Mouse (Mus musculus) midbrain, embryonic 14.5 days (tissue): ENCODE measurements around the gene Hist2h3c1. TPM values are rescaled to one million over a fixed set of nuclear protein-coding genes. Genes with fewer than 3 reads are reported as not detected.
"Not testable (repeated sequence)": the region's sequence is repeated elsewhere in the genome, so short reads cannot be mapped to it uniquely, and the experiment has no call there.

ENCODE experiments used
- ATAC-seq: fragments of 200-750 bp; cut with Nextera tagmentation; 2 replicates; pipeline ENCODE4 v1.8.0; 2017; ENCODE audit warnings: moderate number of reproducible peaks, moderate library complexity; ENCODE audit not compliant: low FRiP score, low TSS enrichment
- DNase-seq: peaks from one replicate; pipeline ENCODE4 v3.0.0-alpha.2; 2015
- H3K27ac ChIP-seq: fragments of 300-500 bp; sonication (generic); replicated peaks from 2 replicates; pipeline ENCODE4 v1.5.1; 2014; ENCODE audit warnings: mild to moderate bottlenecking, low read depth, low read length, moderate library complexity
- H3K27me3 ChIP-seq: fragments of 300-500 bp; sonication (generic); 2 replicates; pipeline ENCODE4 v1.6.1; 2014; ENCODE audit warnings: low read length, control low read depth, mixed read lengths; ENCODE audit not compliant: control insufficient read depth, insufficient read depth
- H3K36me3 ChIP-seq: fragments of 300-500 bp; sonication (generic); 2 replicates; pipeline ENCODE4 v1.6.1; 2014; ENCODE audit warnings: low read length, control low read depth; ENCODE audit not compliant: control insufficient read depth, insufficient read depth
- H3K4me1 ChIP-seq: fragments of 300-500 bp; sonication (generic); 2 replicates; pipeline ENCODE4 v1.6.1; 2014; ENCODE audit warnings: mild to moderate bottlenecking, antibody characterized with exemption, low read length, control low read depth; ENCODE audit not compliant: control insufficient read depth, insufficient read depth
- H3K4me2 ChIP-seq: fragments of 300-500 bp; sonication (generic); 2 replicates; pipeline ENCODE4 v1.6.1; 2014; ENCODE audit warnings: mild to moderate bottlenecking, low read length, moderate library complexity
- H3K4me3 ChIP-seq: fragments of 300-500 bp; sonication (generic); replicated peaks from 2 replicates; pipeline ENCODE4 v1.5.1; 2014; ENCODE audit warnings: low read depth, low read length
- H3K9ac ChIP-seq: fragments of 300-500 bp; sonication (generic); replicated peaks from 2 replicates; pipeline ENCODE4 v1.6.1; 2014; ENCODE audit warnings: mild to moderate bottlenecking, low read length, moderate library complexity
- H3K9me3 ChIP-seq: fragments of 300-500 bp; sonication (generic); 2 replicates; pipeline ENCODE4 v1.6.1; 2016; ENCODE audit warnings: low read length, control low read depth, mixed read lengths; ENCODE audit not compliant: control insufficient read depth
- WGBS: fragments of 180-500 bp; shearing (Covaris S2); extraction: QIAGEN DNeasy Blood & Tissue Kit; methylation state at CpG from one replicate; pipeline ENCODE4 v1.1.7; 2014; 5-methylcytosine and 5-hydroxymethylcytosine counted together
- polyA plus RNA-seq: library from polyadenylated mRNA; unstranded; fragments of >200 nt; fragmentation: Nextera tagmentation; extraction: Ambion mirVana; gene quantifications from 2 replicates; pipeline ENCODE4 v1.2.1, GENCODE M21; 2014

Gene Hist2h3c1
- 1.0 TPM in 1 of 2 replicates, not detected in the other for polyA plus RNA-seq

DNA sequence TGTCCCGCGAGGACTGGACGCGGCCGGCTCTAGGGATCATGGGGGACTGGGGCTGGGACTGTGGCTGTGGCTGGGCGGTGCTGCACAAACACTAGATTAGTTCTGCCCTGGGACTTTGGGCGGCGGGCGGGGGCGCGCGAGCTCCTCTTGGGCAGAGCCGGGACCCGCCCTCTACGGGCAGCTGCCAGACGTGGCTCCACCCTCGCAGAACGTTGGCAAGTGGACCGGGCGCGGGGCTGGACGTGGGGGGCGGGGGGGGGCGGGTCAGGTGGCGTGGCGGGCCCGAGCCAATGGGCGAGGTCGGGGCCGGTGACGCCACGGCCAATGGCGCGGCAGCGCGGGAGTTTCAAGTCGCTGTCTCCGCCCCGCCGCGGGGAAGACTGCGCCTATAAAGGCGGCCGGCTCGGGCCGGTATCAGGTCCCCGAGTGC, at the start of gene Hist2h3c1:
Gene Hist2h3c1, plus strand, starts transcription at position 259 of the 430 bp plus-strand sequence.
- Histone ChIP-seq H3K9ac (peak within 1 kb of the TSS; percentile 43; the same call in 1 of the 2 replicates), H3K4me3 (peak within 1 kb of the TSS; percentile 26), H3K27ac (0 out of 2 replicates have a peak within 1 kb of the TSS, but pooled peaks have one; percentile 49), H3K4me2 (peak within 1 kb of the TSS; percentile 49), H3K4me1 (0 out of 2 replicates have a peak, but pooled peaks cover 19% of the 10 kb centered on the region)
- H3K36me3 ChIP-seq, H3K9me3 ChIP-seq, H3K27me3 ChIP-seq, DNase-seq: not testable (repeated sequence)
- peak; percentile 93 for ATAC-seq
- WGBS = 0% methylated on average over 14 of the region's 47 CpGs

GRCm38 (mm10) chr3:96197129-96197749, 49.2 kb upstream of the Hist2h3c1 start:
- Histone ChIP-seq H3K27ac (peak overlapping the region; percentile 98), H3K27me3 (no peaks in the 10 kb centered on the region), H3K9me3 (no peaks in the 10 kb centered on the region), H3K9ac (peak overlapping the region; percentile 91), H3K36me3 (peaks cover 29% of the 10 kb centered on the region), H3K4me2 (peak overlapping the region; percentile 98), H3K4me3 (peak overlapping the region; percentile 60), H3K4me1 (peaks cover 15% of the 10 kb centered on the region)
- peak; percentile 94 for ATAC-seq
- WGBS = under 1% methylated on average over 50 of the region's 50 CpGs
- DNase-seq = peak; percentile 96

GRCm38 (mm10) chr3:96198181-96198580, 48.3 kb upstream of the Hist2h3c1 start:
- WGBS = 2% methylated on average over 6 of the region's 6 CpGs
- H3K9me3 ChIP-seq = no peaks in the 10 kb centered on the region
- DNase-seq = peak; percentile 50
- 0 out of 2 replicates have a peak overlapping the region, but pooled peaks have one; percentile 22 for H3K27ac ChIP-seq
- peak overlapping the region; percentile 60 for H3K4me3 ChIP-seq
- no peak for ATAC-seq
- H3K9ac ChIP-seq = peak overlapping the region; percentile 28; the same call in 1 of the 2 replicates
- peaks cover 20% of the 10 kb centered on the region for H3K36me3 ChIP-seq
- no peaks in the 10 kb centered on the region for H3K27me3 ChIP-seq
- H3K4me1 ChIP-seq = peaks cover 15% of the 10 kb centered on the region
- H3K4me2 ChIP-seq = peak overlapping the region; percentile 98

GRCm38 (mm10) chr3:96198601-96199251, 47.8 kb upstream of the Hist2h3c1 start:
- H3K4me1 ChIP-seq = peaks cover 15% of the 10 kb centered on the region
- peak overlapping the region; percentile 98 for H3K4me2 ChIP-seq
- H3K27ac ChIP-seq, DNase-seq, H3K4me3 ChIP-seq, H3K27me3 ChIP-seq, ATAC-seq, H3K9me3 ChIP-seq, H3K9ac ChIP-seq: not testable (repeated sequence)
- 27% methylated on average over 7 of the region's 8 CpGs for WGBS
- H3K36me3 ChIP-seq = peaks cover 15% of the 10 kb centered on the region

GRCm38 (mm10) chr3:96199731-96200130, 46.8 kb upstream of the Hist2h3c1 start:
- Histone ChIP-seq H3K9ac (no peak overlapping the region), H3K27me3 (no peaks in the 10 kb centered on the region), H3K4me2 (no peak overlapping the region), H3K36me3 (peaks cover 5% of the 10 kb centered on the region; the same call in 1 of the 2 replicates), H3K9me3 (no peaks in the 10 kb centered on the region), H3K4me3 (no peak overlapping the region), H3K4me1 (peaks cover 15% of the 10 kb centered on the region), H3K27ac (no peak overlapping the region)
- ATAC-seq (no peak), DNase-seq (no peak)
- 86% methylated on average over 2 of the region's 2 CpGs for WGBS

DNA sequence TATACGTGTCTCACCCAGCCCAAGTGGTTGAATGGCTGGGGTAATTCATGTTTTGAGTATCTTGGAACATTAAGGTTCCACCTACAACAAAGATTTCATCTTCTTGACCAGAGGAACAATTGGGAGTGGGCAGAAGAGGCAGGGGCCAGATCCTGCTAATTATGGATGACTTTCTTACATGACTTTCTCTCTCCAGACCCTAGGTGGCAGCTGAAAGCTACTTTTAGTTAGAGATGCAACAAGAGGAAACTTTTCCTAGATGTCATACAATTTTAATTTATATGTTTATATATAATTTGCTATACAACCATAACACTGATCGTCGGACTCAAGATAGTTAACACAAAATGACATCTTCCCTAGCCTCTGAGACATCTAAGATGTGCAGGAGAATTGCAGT, 38.7 kb upstream of the Hist2h3c1 start:
- Histone ChIP-seq H3K9ac (no peak overlapping the region), H3K27ac (no peak overlapping the region), H3K4me1 (no peaks in the 10 kb centered on the region), H3K9me3 (no peaks in the 10 kb centered on the region), H3K27me3 (no peaks in the 10 kb centered on the region), H3K4me2 (no peak overlapping the region), H3K36me3 (no peaks in the 10 kb centered on the region), H3K4me3 (no peak overlapping the region)
- 86% methylated on average over 3 of the region's 3 CpGs for WGBS
- ATAC-seq = no peak
- peak; percentile 11 for DNase-seq

GRCm38 (mm10) chr3:96209242-96209641, 37.2 kb upstream of the Hist2h3c1 start:
- no peaks in the 10 kb centered on the region for H3K9me3 ChIP-seq
- no peaks in the 10 kb centered on the region for H3K36me3 ChIP-seq
- no peaks in the 10 kb centered on the region for H3K27me3 ChIP-seq
- no peak for ATAC-seq
- DNase-seq = peak; percentile 15
- no peak overlapping the region for H3K9ac ChIP-seq
- H3K4me2 ChIP-seq = no peak overlapping the region
- 18% methylated on average over 15 of the region's 15 CpGs for WGBS
- H3K4me3 ChIP-seq = no peak overlapping the region
- no peak overlapping the region for H3K27ac ChIP-seq
- H3K4me1 ChIP-seq = no peaks in the 10 kb centered on the region

DNA sequence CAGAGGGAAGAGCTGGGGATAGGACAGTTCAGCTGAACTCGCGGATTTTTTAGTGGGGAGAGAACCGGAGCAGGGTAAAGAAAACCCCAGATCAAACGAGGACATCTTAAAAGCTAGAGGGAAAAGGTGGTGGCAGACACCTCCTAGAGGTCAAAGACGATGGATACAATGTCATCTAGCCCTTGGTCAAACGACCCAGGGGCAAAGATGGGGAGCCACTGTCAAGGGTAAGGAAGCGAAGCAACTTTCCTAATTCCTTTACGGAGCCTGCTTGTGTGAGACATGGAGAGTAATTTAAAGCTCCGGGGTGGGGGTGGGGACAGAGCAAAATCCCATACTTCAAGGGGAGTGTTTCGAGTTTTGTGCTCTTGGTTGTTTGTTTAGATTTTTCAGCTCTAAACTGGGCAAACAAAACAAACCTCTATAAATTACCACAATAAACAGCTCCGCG, 27.3 kb upstream of the Hist2h3c1 start:
- no peaks in the 10 kb centered on the region for H3K9me3 ChIP-seq
- no peaks in the 10 kb centered on the region for H3K27me3 ChIP-seq
- H3K4me2 ChIP-seq = peak overlapping the region; percentile 60
- WGBS = under 1% methylated on average over 12 of the region's 12 CpGs
- H3K36me3 ChIP-seq = no peaks in the 10 kb centered on the region
- peak overlapping the region; percentile 53 for H3K4me3 ChIP-seq
- H3K9ac ChIP-seq = peak overlapping the region; percentile 57
- H3K27ac ChIP-seq = peak overlapping the region; percentile 94
- peaks cover 18% of the 10 kb centered on the region for H3K4me1 ChIP-seq
- DNase-seq (no peak), ATAC-seq (peak; percentile 22; the same call in 1 of the 2 replicates)
